10 mouse cellular contexts compared by ENCODE assay signal in genomic region chr7:17155634-17156033, GRCm38 (mm10). TPM values are rescaled to one million over a fixed set of nuclear protein-coding genes. Genes with fewer than 3 reads are reported as not detected.
DNase-seq lines count a peak whose midpoint lies in the region; ATAC-seq lines count a peak whose summit lies in the region.
"Had no signal": no experiment of that assay in that cellular context is flagged by ENCODE, and none has a peak within 500 bp of the region (broad histone marks: within the 10 kb centered on the region; RNA-seq: fewer than 3 reads in every experiment).

No protein-coding gene starts in this region.

- 42% methylated on average over 2 of the region's 2 CpGs for WGBS in hindbrain, embryonic 10.5 days
- WGBS in hindbrain, embryonic 16.5 days, result 38% methylated on average over 2 of the region's 2 CpGs

- no peaks in the 10 kb centered on the region for H3K36me3 ChIP-seq in hindbrain, embryonic 10.5 days
- H3K36me3 ChIP-seq in hindbrain, embryonic 16.5 days (ENCODE audit: control insufficient read depth, insufficient read depth, low read length), result no peaks in the 10 kb centered on the region
- no peaks in the 10 kb centered on the region for H3K36me3 ChIP-seq in splenic B cell, adult 2 months (ENCODE audit: control insufficient read depth, insufficient read depth, low read length, poor library complexity, severe bottlenecking)
- H3K36me3 ChIP-seq: neural tube, embryonic 13.5 days had no signal

- no peak overlapping the region for H3K9ac ChIP-seq in hindbrain, embryonic 16.5 days (ENCODE audit: low read depth, low read length)
- H3K9ac ChIP-seq: neural tube, embryonic 13.5 days had no signal

- intact Hi-C loops in gastrocnemius, postnatal 14 days (cut with DNase I; ENCODE audit: low total_unique reads), result no loop called here

- DNase-seq in hindbrain, embryonic 10.5 days (ENCODE audit: low spot score), result peak; percentile 7
- peak; percentile 33 for DNase-seq in urinary bladder, postnatal 25 days (ENCODE audit: low spot score)
- no peak for DNase-seq in urinary bladder, adult 2 months (ENCODE audit: low spot score)
- DNase-seq in cerebellum, adult 8-10 months, result peak; percentile 82
- DNase-seq in kidney, adult 8-10 months, result peak; percentile 68 to 87
- DNase-seq in splenic B cell, adult 2 months (ENCODE audit: low read depth, low spot score), result peak; percentile 5
- no peak for DNase-seq in gastrocnemius, postnatal 14 days

- ATAC-seq in hindbrain, embryonic 16.5 days, result no peak

- H3K4me2 ChIP-seq in hindbrain, embryonic 16.5 days (ENCODE audit: low read length), result no peak overlapping the region
- H3K4me2 ChIP-seq: neural tube, embryonic 13.5 days had no signal

- H3K27ac ChIP-seq in hindbrain, embryonic 10.5 days, result no peak overlapping the region
- H3K27ac ChIP-seq in hindbrain, embryonic 16.5 days (ENCODE audit: low read depth, low read length), result no peak overlapping the region
- H3K27ac ChIP-seq: neural tube, embryonic 13.5 days had no signal

- H3K9me3 ChIP-seq in hindbrain, embryonic 10.5 days, result peaks cover 67% of the 10 kb centered on the region
- H3K9me3 ChIP-seq in hindbrain, embryonic 16.5 days (ENCODE audit: control insufficient read depth, low read length), result peaks cover 12% of the 10 kb centered on the region

- no peaks in the 10 kb centered on the region for H3K4me1 ChIP-seq in hindbrain, embryonic 10.5 days (replicated peaks)
- no peaks in the 10 kb centered on the region for H3K4me1 ChIP-seq in hindbrain, embryonic 16.5 days (ENCODE audit: control insufficient read depth, insufficient read depth, low read depth, low read length)
- H3K4me1 ChIP-seq: neural tube, embryonic 13.5 days had no signal

- no peaks in the 10 kb centered on the region for H3K27me3 ChIP-seq in hindbrain, embryonic 10.5 days (ENCODE audit: insufficient read depth, poor library complexity, severe bottlenecking)
- no peaks in the 10 kb centered on the region for H3K27me3 ChIP-seq in hindbrain, embryonic 16.5 days (replicated peaks; ENCODE audit: control insufficient read depth, insufficient read depth, low read length)
- no peaks in the 10 kb centered on the region for H3K27me3 ChIP-seq in splenic B cell, adult 2 months (ENCODE audit: control insufficient read depth, insufficient read depth, low read length, poor library complexity, severe bottlenecking)
- H3K27me3 ChIP-seq: neural tube, embryonic 13.5 days had no signal

- H3K4me3 ChIP-seq in hindbrain, embryonic 10.5 days, result no peak overlapping the region
- no peak overlapping the region for H3K4me3 ChIP-seq in hindbrain, embryonic 16.5 days (ENCODE audit: low read length)
- H3K4me3 ChIP-seq: neural tube, embryonic 13.5 days had no signal

RNA-seq across cellular contexts. Expression of gene Ceacam3, which starts 5.6 kb away (rescaled TPM):
- not detected in 2 replicates for polyA plus RNA-seq in hindbrain, embryonic 10.5 days (2016; fragmentation: Nextera tagmentation; extraction: Ambion mirVana)
- 0.06 TPM in 1 of 2 replicates, not detected in the other for polyA plus RNA-seq in hindbrain, embryonic 16.5 days (2015; fragmentation: Nextera tagmentation; extraction: Ambion mirVana)
- polyA plus RNA-seq in urinary bladder, adult 2 months (2012; rRNA removed), result 0.01 TPM in 1 of 2 replicates, not detected in the other
- total RNA-seq in gastrocnemius, postnatal 14 days (2021), result not detected
- polyA plus RNA-seq: neural tube, embryonic 13.5 days had no signal

RNA-seq across cellular contexts. Expression of gene Psg29, which starts 47.6 kb away (rescaled TPM):
- polyA plus RNA-seq in hindbrain, embryonic 10.5 days (2016; fragmentation: Nextera tagmentation; extraction: Ambion mirVana), result 0.05 TPM in 1 of 2 replicates, not detected in the other
- not detected in 2 replicates for polyA plus RNA-seq in hindbrain, embryonic 16.5 days (2015; fragmentation: Nextera tagmentation; extraction: Ambion mirVana)
- polyA plus RNA-seq in urinary bladder, adult 2 months (2012; rRNA removed), result not detected in 2 replicates
- total RNA-seq in gastrocnemius, postnatal 14 days (2021), result not detected
- total RNA-seq: layer of hippocampus, adult 8-10 months had no signal
- polyA plus RNA-seq: neural tube, embryonic 13.5 days had no signal

Comparison
In these comparisons a context has a peak if more than half of its experiments do, and no peak if none do; other contexts are left out.
1. DNase-seq: peak in hindbrain, embryonic 10.5 days (single experiment), urinary bladder, postnatal 25 days (single experiment), cerebellum, adult 8-10 months (single experiment), kidney, adult 8-10 months (2 of 2) and splenic B cell, adult 2 months (single experiment); none in urinary bladder, adult 2 months (single experiment) and gastrocnemius, postnatal 14 days (single experiment).